Mouse (Mus musculus) ZHBTc4 (cell line): ENCODE measurements at regions not wholly inside any gene's neighbourhood (a gene's known extent, or its start where the extent isn't known, plus 50 kb on each side); places are given as distances from the start of the nearest gene placed in this dataset.
A peak's percentile ranks its signal among the peaks of the same experiment; 100 is the strongest.

Source experiments
- DNase-seq: peaks from one replicate; pipeline ENCODE4 v3.0.0-alpha.2; 2011; ENCODE audit warnings: low read depth, low spot score

- DNase-seq, result peak; percentile 73
Observed at GRCm38 (mm10) chr10:116653511-116653945, 72.2 kb upstream of the Cnot2 start.

- no peak for DNase-seq
Observed at GRCm38 (mm10) chr10:116649287-116649686, 68.0 kb upstream of the Cnot2 start.

- no peak for DNase-seq
Observed at GRCm38 (mm10) chr10:116646035-116646434, 64.7 kb upstream of the Cnot2 start.

GRCm38 (mm10) chr10:116645631-116646030, 64.3 kb upstream of the Cnot2 start:
- DNase-seq, result no peak

- DNase-seq, result no peak
Observed at GRCm38 (mm10) chr10:116645108-116645507, 63.8 kb upstream of the Cnot2 start.
